Mouse (Mus musculus): ENCODE data around the gene Skap2. TPM values are rescaled to one million over a fixed set of nuclear protein-coding genes. Genes with fewer than 3 reads are reported as not detected.
A peak's percentile ranks its signal among the peaks of the same experiment; 100 is the strongest.

The Skap2 gene
- polyA plus RNA-seq, 1 experiment from 2014 or later: 40.3 TPM

DNA sequence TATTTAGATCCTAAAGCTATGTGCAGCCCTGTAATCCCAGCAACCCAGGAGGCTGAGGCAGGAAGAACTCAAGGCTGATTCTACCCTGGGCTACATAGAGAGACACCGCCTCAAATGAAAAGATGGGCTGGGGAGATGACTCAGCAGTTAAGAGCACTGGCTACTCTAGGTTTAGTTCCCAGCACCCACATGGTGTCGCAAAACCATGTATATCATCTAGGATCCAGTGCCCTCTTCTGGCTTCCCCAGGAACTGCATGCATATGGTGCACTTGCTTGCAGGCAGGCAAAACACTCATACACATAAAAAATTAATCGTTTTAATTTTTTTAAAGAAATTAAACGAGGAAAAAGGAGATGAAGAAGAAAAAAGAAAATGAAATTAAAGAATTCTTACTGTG lies 23.7 kb upstream of the Skap2 start:
- Histone ChIP-seq H3K36me3 (ENCODE audit: control insufficient read depth, insufficient read depth) (no peaks in the 10 kb centered on the region), H3K27ac (ENCODE audit: low read depth, low read length) (no peak overlapping the region), H3K27me3 (replicated peaks; ENCODE audit: control insufficient read depth, insufficient read depth, low read length) (no peaks in the 10 kb centered on the region), H3K9me3 (ENCODE audit: control insufficient read depth) (no peaks in the 10 kb centered on the region), H3K4me1 (replicated peaks; ENCODE audit: control insufficient read depth, insufficient read depth, low read length) (no peaks in the 10 kb centered on the region), H3K4me2 (replicated peaks; ENCODE audit: low read depth) (no peak overlapping the region), H3K4me3 (ENCODE audit: low read depth, low read length) (no peak overlapping the region), H3K9ac (ENCODE audit: low read depth, low read length) (no peak overlapping the region)
- no peak for ATAC-seq
- peak; percentile 49 for TF ChIP-seq CTCF (IDR thresholded peaks at IDR 0.05; ENCODE audit: low read depth)
- WGBS: 92% methylated on average over 4 of the region's 4 CpGs

- H3K36me3 ChIP-seq (ENCODE audit: control insufficient read depth, insufficient read depth): no peaks in the 10 kb centered on the region
- H3K9me3 ChIP-seq (ENCODE audit: control insufficient read depth): no peaks in the 10 kb centered on the region
- H3K4me1 ChIP-seq (replicated peaks; ENCODE audit: control insufficient read depth, insufficient read depth, low read length): no peaks in the 10 kb centered on the region
- H3K9ac ChIP-seq (ENCODE audit: low read depth, low read length): no peak overlapping the region
- H3K27me3 ChIP-seq (replicated peaks; ENCODE audit: control insufficient read depth, insufficient read depth, low read length): no peaks in the 10 kb centered on the region
- H3K27ac ChIP-seq (ENCODE audit: low read depth, low read length): no peak overlapping the region
- no peak overlapping the region for H3K4me3 ChIP-seq (ENCODE audit: low read depth, low read length)
- ATAC-seq: no peak
- H3K4me2 ChIP-seq (replicated peaks; ENCODE audit: low read depth): no peak overlapping the region
- no peak for TF ChIP-seq CTCF (IDR thresholded peaks at IDR 0.05; ENCODE audit: low read depth)
- 60% methylated on average over 7 of the region's 7 CpGs for WGBS
Measured at GRCm38 (mm10) chr6:52031181-52031580, 18.8 kb upstream of the Skap2 start.

- ATAC-seq: no peak
- WGBS: 94% methylated on average over 7 of the region's 7 CpGs
- no peaks in the 10 kb centered on the region for H3K9me3 ChIP-seq (ENCODE audit: control insufficient read depth)
- no peak overlapping the region for H3K27ac ChIP-seq (ENCODE audit: low read depth, low read length)
- no peaks in the 10 kb centered on the region for H3K4me1 ChIP-seq (replicated peaks; ENCODE audit: control insufficient read depth, insufficient read depth, low read length)
- no peaks in the 10 kb centered on the region for H3K27me3 ChIP-seq (replicated peaks; ENCODE audit: control insufficient read depth, insufficient read depth, low read length)
- no peaks in the 10 kb centered on the region for H3K36me3 ChIP-seq (ENCODE audit: control insufficient read depth, insufficient read depth)
- H3K4me2 ChIP-seq (replicated peaks; ENCODE audit: low read depth): no peak overlapping the region
- no peak overlapping the region for H3K4me3 ChIP-seq (ENCODE audit: low read depth, low read length)
- no peak for TF ChIP-seq CTCF (IDR thresholded peaks at IDR 0.05; ENCODE audit: low read depth)
- H3K9ac ChIP-seq (ENCODE audit: low read depth, low read length): no peak overlapping the region
Measured at GRCm38 (mm10) chr6:52028131-52028530, 15.8 kb upstream of the Skap2 start.

DNA sequence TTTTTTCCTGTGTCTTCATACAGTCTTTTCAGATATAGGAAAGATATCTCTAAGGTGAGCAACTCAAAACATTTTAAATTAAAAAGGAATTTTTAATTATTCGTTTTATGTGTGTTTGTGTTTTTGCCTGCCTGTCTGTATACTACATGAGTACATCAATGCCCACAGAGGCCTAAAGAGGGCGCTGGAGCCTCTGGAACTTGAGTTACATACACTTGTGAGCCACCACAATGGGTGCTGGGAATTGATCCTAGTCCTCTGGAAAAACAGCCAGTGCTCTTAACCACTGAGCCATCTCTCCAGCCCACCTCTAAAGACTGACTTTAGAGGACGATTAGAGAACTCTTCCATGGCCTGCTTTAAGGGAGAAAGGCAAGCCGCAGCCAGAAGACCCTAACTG lies 14.8 kb upstream of the Skap2 start:
- ATAC-seq: no peak
- no peak for TF ChIP-seq CTCF (IDR thresholded peaks at IDR 0.05; ENCODE audit: low read depth)

GRCm38 (mm10) chr6:52026281-52026680 lies 13.9 kb upstream of the Skap2 start:
- no peaks in the 10 kb centered on the region for H3K36me3 ChIP-seq (ENCODE audit: control insufficient read depth, insufficient read depth)
- H3K4me3 ChIP-seq (ENCODE audit: low read depth, low read length): no peak overlapping the region
- no peaks in the 10 kb centered on the region for H3K27me3 ChIP-seq (replicated peaks; ENCODE audit: control insufficient read depth, insufficient read depth, low read length)
- H3K4me2 ChIP-seq (replicated peaks; ENCODE audit: low read depth): no peak overlapping the region
- no peak for ATAC-seq
- H3K9ac ChIP-seq (ENCODE audit: low read depth, low read length): no peak overlapping the region
- H3K9me3 ChIP-seq (ENCODE audit: control insufficient read depth): no peaks in the 10 kb centered on the region
- no peak overlapping the region for H3K27ac ChIP-seq (ENCODE audit: low read depth, low read length)
- WGBS: 77% methylated on average over 11 of the region's 11 CpGs
- no peaks in the 10 kb centered on the region for H3K4me1 ChIP-seq (replicated peaks; ENCODE audit: control insufficient read depth, insufficient read depth, low read length)
- no peak for TF ChIP-seq CTCF (IDR thresholded peaks at IDR 0.05; ENCODE audit: low read depth)

More for the DNA sequence above, 14.8 kb upstream of the Skap2 start:
- H3K9ac ChIP-seq (ENCODE audit: low read depth, low read length): no peak overlapping the region
- 90% methylated on average over 4 of the region's 4 CpGs for WGBS
- no peaks in the 10 kb centered on the region for H3K27me3 ChIP-seq (replicated peaks; ENCODE audit: control insufficient read depth, insufficient read depth, low read length)
- H3K4me3 ChIP-seq (ENCODE audit: low read depth, low read length): no peak overlapping the region
- H3K36me3 ChIP-seq (ENCODE audit: control insufficient read depth, insufficient read depth): no peaks in the 10 kb centered on the region
- no peak overlapping the region for H3K4me2 ChIP-seq (replicated peaks; ENCODE audit: low read depth)
- H3K27ac ChIP-seq (ENCODE audit: low read depth, low read length): no peak overlapping the region
- no peaks in the 10 kb centered on the region for H3K9me3 ChIP-seq (ENCODE audit: control insufficient read depth)
- no peaks in the 10 kb centered on the region for H3K4me1 ChIP-seq (replicated peaks; ENCODE audit: control insufficient read depth, insufficient read depth, low read length)

- no peak for ATAC-seq
Measured at GRCm38 (mm10) chr6:52024730-52025129, 12.4 kb upstream of the Skap2 start.

GRCm38 (mm10) chr6:52022363-52022762 lies 10.0 kb upstream of the Skap2 start:
- Histone ChIP-seq H3K4me3 (ENCODE audit: low read depth, low read length) (no peak overlapping the region), H3K4me2 (replicated peaks; ENCODE audit: low read depth) (no peak overlapping the region), H3K9me3 (ENCODE audit: control insufficient read depth) (no peaks in the 10 kb centered on the region), H3K9ac (ENCODE audit: low read depth, low read length) (no peak overlapping the region), H3K27me3 (replicated peaks; ENCODE audit: control insufficient read depth, insufficient read depth, low read length) (no peaks in the 10 kb centered on the region), H3K36me3 (ENCODE audit: control insufficient read depth, insufficient read depth) (no peaks in the 10 kb centered on the region), H3K4me1 (replicated peaks; ENCODE audit: control insufficient read depth, insufficient read depth, low read length) (no peaks in the 10 kb centered on the region), H3K27ac (ENCODE audit: low read depth, low read length) (no peak overlapping the region)
- WGBS: 51% methylated on average over 4 of the region's 5 CpGs
- no peak for TF ChIP-seq CTCF (IDR thresholded peaks at IDR 0.05; ENCODE audit: low read depth)
- ATAC-seq: no peak

More at GRCm38 (mm10) chr6:52024730-52025129, 12.4 kb upstream of the Skap2 start:
- Histone ChIP-seq H3K27ac (ENCODE audit: low read depth, low read length) (no peak overlapping the region), H3K27me3 (replicated peaks; ENCODE audit: control insufficient read depth, insufficient read depth, low read length) (no peaks in the 10 kb centered on the region), H3K4me2 (replicated peaks; ENCODE audit: low read depth) (no peak overlapping the region), H3K36me3 (ENCODE audit: control insufficient read depth, insufficient read depth) (no peaks in the 10 kb centered on the region), H3K4me3 (ENCODE audit: low read depth, low read length) (no peak overlapping the region), H3K9me3 (ENCODE audit: control insufficient read depth) (no peaks in the 10 kb centered on the region), H3K4me1 (replicated peaks; ENCODE audit: control insufficient read depth, insufficient read depth, low read length) (no peaks in the 10 kb centered on the region), H3K9ac (ENCODE audit: low read depth, low read length) (no peak overlapping the region)
- 47% methylated on average over 5 of the region's 5 CpGs for WGBS
- no peak for TF ChIP-seq CTCF (IDR thresholded peaks at IDR 0.05; ENCODE audit: low read depth)

All from intestine, postnatal 0 days (tissue).